Mouse (Mus musculus) embryonic stem cell, embryonic (primary cell): ENCODE measurements at regions not wholly inside any gene's neighbourhood (a gene's known extent, or its start where the extent isn't known, plus 50 kb on each side); places are given as distances from the start of the nearest gene placed in this dataset.

Source experiments
- CTCF ChIA-PET, 4 experiments: fragments of 300-600 bp in 2 of 4; fragments of 350-600 bp in 2 of 4; sonication (Branson Sonifier 250); formaldehyde crosslinking; loops; one replicate each; lab custom pipeline; 2022; ENCODE audit warnings: inconsistent platforms in 2 of 4; lab: Charles Lee
- POLR2A ChIA-PET, 4 experiments: fragments of 300-600 bp in 2 of 4; fragments of 350-600 bp in 2 of 4; sonication (Branson Sonifier 250); formaldehyde crosslinking; loops; one replicate each; lab custom pipeline; 2022; ENCODE audit warnings: antibody characterized with exemption in 4 of 4, inconsistent platforms in 1 of 4; lab: Charles Lee

- ChIA-PET POLR2A (interaction anchor here in 1 of 4 experiments (0.5 to 1.4 kb wide), 2 partner anchors 31 to 67 kb away, joined by 3 to 7 read pairs; no protein-coding TSS in a partner anchor), CTCF (interaction anchor here in 1 of 4 experiments (1.5 kb wide), 1 partner anchor 11 kb away, joined by 4 read pairs; no protein-coding TSS in a partner anchor)
These were observed 65.6 kb downstream of the Thap12 start for GRCm38 (mm10) chr7:98768460-98768859.

GRCm38 (mm10) chr7:98769111-98769734 lies 65.7 kb upstream of the Wnt11 start:
- CTCF ChIA-PET = interaction anchor here (0.6 to 2.1 kb wide), 14 partner anchors 10 to 564 kb away, joined by 3 to 11 read pairs (median 6); no protein-coding TSS in a partner anchor
- POLR2A ChIA-PET = interaction anchor here in 3 of 4 experiments (0.5 to 1.8 kb wide), 12 partner anchors 9 to 621 kb away, joined by 3 to 7 read pairs (median 4); no protein-coding TSS in a partner anchor

GRCm38 (mm10) chr7:98770257-98770890 lies 64.5 kb upstream of the Wnt11 start:
- ChIA-PET CTCF (interaction anchor here (0.6 to 2.1 kb wide), 18 partner anchors 8 to 459 kb away, joined by 3 to 11 read pairs (median 3); no protein-coding TSS in a partner anchor), POLR2A (interaction anchor here (0.5 to 1.8 kb wide), 12 partner anchors 11 to 409 kb away, joined by 3 to 6 read pairs (median 4); partner anchors contain the start of gene Tsku (in 1 of the 4))

- ChIA-PET POLR2A (interaction anchor here in 2 of 4 experiments (1.2 to 1.8 kb wide), 4 partner anchors 10 to 67 kb away, joined by 3 to 6 read pairs (median 4); no protein-coding TSS in a partner anchor), CTCF (interaction anchor here (0.5 to 2.1 kb wide), 7 partner anchors 7 to 191 kb away, joined by 3 to 11 read pairs (median 3); no protein-coding TSS in a partner anchor)
These were observed 63.7 kb upstream of the Wnt11 start for GRCm38 (mm10) chr7:98771134-98771775.

GRCm38 (mm10) chr7:98774597-98774996 lies 60.3 kb upstream of the Wnt11 start:
- ChIA-PET CTCF (interaction anchor here (0.5 to 2.5 kb wide), 31 partner anchors 9 to 1692 kb away, joined by 3 to 14 read pairs (median 3); no protein-coding TSS in a partner anchor), POLR2A (interaction anchor here in 2 of 4 experiments (0.6 to 2.3 kb wide), 7 partner anchors 10 to 966 kb away, joined by 3 to 11 read pairs (median 4); no protein-coding TSS in a partner anchor)

GRCm38 (mm10) chr7:98775031-98775430 lies 59.9 kb upstream of the Wnt11 start:
- ChIA-PET POLR2A (interaction anchor here in 1 of 4 experiments (0.6 to 2.3 kb wide), 4 partner anchors 9 to 471 kb away, joined by 3 to 11 read pairs (median 4); no protein-coding TSS in a partner anchor), CTCF (interaction anchor here (0.5 to 2.5 kb wide), 26 partner anchors 9 to 1692 kb away, joined by 3 to 14 read pairs (median 4); no protein-coding TSS in a partner anchor)

- POLR2A ChIA-PET = interaction anchor here in 1 of 4 experiments (0.6 to 1.0 kb wide), 3 partner anchors 16 to 116 kb away, joined by 3 read pairs; no protein-coding TSS in a partner anchor
- CTCF ChIA-PET = interaction anchor here in 3 of 4 experiments (0.6 to 2.5 kb wide), 6 partner anchors 16 to 305 kb away, joined by 3 to 10 read pairs (median 3); no protein-coding TSS in a partner anchor
These were observed 57.5 kb upstream of the Wnt11 start for GRCm38 (mm10) chr7:98777304-98777849.

GRCm38 (mm10) chr7:98778929-98779328 lies 56.0 kb upstream of the Wnt11 start:
- ChIA-PET CTCF (interaction anchor here (0.7 to 2.5 kb wide), 28 partner anchors 9 to 488 kb away, joined by 3 to 11 read pairs (median 3); partner anchors contain the start of genes Map6 (in 1 of the 4), Thap12 (in 1 of the 4) and Wnt11 (in 1 of the 4)), POLR2A (interaction anchor here in 2 of 4 experiments (1.0 to 1.5 kb wide), 2 partner anchors 21 to 57 kb away, joined by 3 to 5 read pairs; no protein-coding TSS in a partner anchor)

GRCm38 (mm10) chr7:98783521-98783920 lies 51.4 kb upstream of the Wnt11 start:
- CTCF ChIA-PET = interaction anchor here (0.6 to 2.7 kb wide), 6 partner anchors 9 to 100 kb away, joined by 4 to 14 read pairs (median 8); no protein-coding TSS in a partner anchor
- POLR2A ChIA-PET = interaction anchor here in 1 of 4 experiments (2.3 kb wide), 1 partner anchor 9 kb away, joined by 11 read pairs; no protein-coding TSS in a partner anchor

- ChIA-PET CTCF (interaction anchor here in 3 of 4 experiments (0.5 to 2.7 kb wide), 9 partner anchors 9 to 716 kb away, joined by 3 to 14 read pairs (median 7); no protein-coding TSS in a partner anchor), POLR2A (interaction anchor here in 2 of 4 experiments (1.1 to 2.3 kb wide), 3 partner anchors 9 to 11 kb away, joined by 3 to 11 read pairs (median 4); no protein-coding TSS in a partner anchor)
These were observed 51.0 kb upstream of the Wnt11 start for GRCm38 (mm10) chr7:98783954-98784353.

- ChIA-PET CTCF (interaction anchor here in 3 of 4 experiments (0.5 to 2.7 kb wide), 8 partner anchors 10 to 715 kb away, joined by 3 to 14 read pairs (median 7); no protein-coding TSS in a partner anchor), POLR2A (interaction anchor here in 2 of 4 experiments (1.1 to 2.3 kb wide), 3 partner anchors 9 to 11 kb away, joined by 3 to 11 read pairs (median 4); no protein-coding TSS in a partner anchor)
These were observed 50.5 kb upstream of the Wnt11 start for GRCm38 (mm10) chr7:98784369-98784931.
